Comparison of ENCODE assay signal across 16 mouse cellular contexts in the genomic region with DNA sequence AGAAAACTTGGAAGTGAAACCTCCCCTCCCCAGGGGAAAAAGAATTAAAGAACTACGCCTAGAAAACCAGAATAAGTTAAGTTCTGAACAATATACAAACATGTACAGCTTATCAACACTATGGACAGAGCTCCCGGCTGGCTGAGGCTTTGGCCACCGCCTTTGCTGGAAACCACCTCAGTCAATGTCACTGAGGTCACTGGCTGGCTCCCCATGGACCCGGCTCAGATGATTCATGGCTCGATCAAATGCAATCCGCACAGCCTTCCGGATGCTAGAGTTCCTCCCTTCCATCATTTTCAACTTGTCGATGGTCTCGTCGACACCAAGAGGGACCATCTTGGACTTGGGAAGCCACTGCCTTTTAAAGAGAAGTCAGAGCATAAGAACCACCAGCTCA. TPM values are rescaled to one million over a fixed set of nuclear protein-coding genes. Genes with fewer than 3 reads are reported as not detected.
DNase-seq lines count a peak whose midpoint lies in the region.
"Had no signal": no experiment of that assay in that cellular context is flagged by ENCODE, and none has a peak within 500 bp of the region (broad histone marks: within the 10 kb centered on the region; RNA-seq: fewer than 3 reads in every experiment).

No protein-coding gene starts in this region.

- intact Hi-C loops in heart, postnatal 10 days (cut with DNase I) = no loop called here
- intact Hi-C loops in heart, postnatal 25 days (cut with DNase I) = no loop called here

- peak; percentile 54 for DNase-seq in adrenal gland, postnatal 14 days
- DNase-seq in adrenal gland, postnatal 4 days (ENCODE audit: low spot score in 2 of 2) = no peak
- DNase-seq in heart, postnatal 10 days = peak; percentile 25 to 34
- no peak for DNase-seq in heart, postnatal 25 days (ENCODE audit: low spot score)
- peak; percentile 19 for DNase-seq in adrenal gland, postnatal 25 days
- no peak for DNase-seq in frontal cortex, postnatal 25 days (ENCODE audit: low spot score in 2 of 2)
- DNase-seq: cerebellum, adult 11-12 months; cerebellum, adult 8-10 months; cerebellum, postnatal 10 days; cerebellum, postnatal 36 days; embryo, embryonic 11 days; gastrocnemius, postnatal 25 days; heart, adult 2 months; heart, postnatal 4 days; kidney, adult 18-20 months; kidney, adult 9 months had no signal

RNA-seq across cellular contexts. Expression of a gene that starts 45.9 kb away (rescaled TPM):
- 51.4 and 55.0 TPM in 2 replicates for total RNA-seq in adrenal gland, postnatal 14 days (2021)
- 10 to 100 TPM; 68.8 to 77.0 TPM for total RNA-seq in adrenal gland, postnatal 4 days (2021)
- total RNA-seq in heart, postnatal 10 days (2021) = 10 to 100 TPM; 38.6 to 39.6 TPM
- total RNA-seq in heart, postnatal 25 days (2021) = 10 to 100 TPM; 29.3 to 31.9 TPM
- total RNA-seq in adrenal gland, postnatal 25 days (2021) = 51.6 and 68.7 TPM in 2 replicates

Comparison
In these comparisons a context has a peak if more than half of its experiments do, and no peak if none do; other contexts are left out.
1. DNase-seq: peak in adrenal gland, postnatal 14 days (single experiment), heart, postnatal 10 days (2 of 2) and adrenal gland, postnatal 25 days (single experiment); none in adrenal gland, postnatal 4 days (0 of 2), heart, postnatal 25 days (single experiment) and frontal cortex, postnatal 25 days (0 of 2).